In the genomic region with DNA sequence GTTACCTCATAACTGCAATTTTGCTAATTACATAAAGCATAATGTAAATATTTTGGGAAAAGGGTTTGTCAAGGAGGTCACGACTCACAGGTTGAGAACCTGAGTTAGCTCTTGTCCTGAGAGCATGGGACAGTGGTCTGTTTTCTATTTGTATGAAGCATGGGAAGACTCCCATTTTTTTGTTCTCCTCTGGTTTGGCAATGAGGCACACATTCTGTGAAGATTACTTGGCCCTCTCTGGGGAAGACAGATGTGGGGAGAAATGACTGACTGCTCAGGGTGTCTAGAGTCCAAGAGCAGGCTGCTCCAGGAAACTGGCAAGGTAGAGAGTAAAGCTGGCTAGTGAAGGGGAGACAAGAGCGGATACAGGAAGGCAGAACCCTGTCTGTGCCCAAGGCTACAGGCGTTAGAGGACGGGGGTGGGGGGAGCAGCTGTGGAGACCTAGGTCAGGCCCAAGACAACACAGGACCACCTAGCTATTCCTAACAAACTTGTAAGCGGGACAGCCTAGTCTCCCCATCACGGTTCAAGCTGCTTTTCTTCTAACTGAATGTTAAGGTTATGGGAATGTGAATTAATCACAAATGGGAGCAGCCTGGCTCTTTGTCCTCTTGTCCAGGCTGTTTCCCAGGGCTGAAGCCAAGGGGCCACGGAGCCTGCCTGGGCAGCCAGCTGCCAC, we compare ENCODE assay signal across 10 mouse cellular contexts. TPM values are rescaled to one million over a fixed set of nuclear protein-coding genes. Genes with fewer than 3 reads are reported as not detected.
A peak's percentile ranks its signal among the peaks of the same experiment; 100 is the strongest.
DNase-seq lines count a peak whose midpoint lies in the region; ATAC-seq and TF ChIP-seq lines count a peak whose summit lies in the region.
"Had no signal": no experiment of that assay in that cellular context is flagged by ENCODE, and none has a peak within 500 bp of the region (broad histone marks: within the 10 kb centered on the region; RNA-seq: fewer than 3 reads in every experiment).

No protein-coding gene starts in this region.

- WGBS in hindbrain, embryonic 11.5 days, result 48% methylated on average over 7 of the region's 7 CpGs
- 36% methylated on average over 7 of the region's 7 CpGs for WGBS in midbrain, embryonic 16.5 days
- WGBS in liver, embryonic 11.5 days, result 85% methylated on average over 7 of the region's 7 CpGs

- no peak for TF ChIP-seq EP300 in ES-Bruce4 (IDR thresholded peaks at IDR 0.05; ENCODE audit: insufficient read depth, low read depth, low read length)

- TF ChIP-seq POLR2A in ES-Bruce4 (IDR thresholded peaks at IDR 0.05; ENCODE audit: insufficient read depth, low read length), result no peak

- no peak for TF ChIP-seq CTCF in ES-Bruce4 (IDR thresholded peaks at IDR 0.05; ENCODE audit: low read depth, low read length)

- H3K9ac ChIP-seq in ES-Bruce4 (ENCODE audit: low read depth, poor library complexity, severe bottlenecking), result no peak overlapping the region
- H3K9ac ChIP-seq in hindbrain, embryonic 11.5 days (ENCODE audit: low read depth, low read length), result peak overlapping the region; percentile 38; the same call in 1 of the 2 replicates
- H3K9ac ChIP-seq in midbrain, embryonic 16.5 days (ENCODE audit: low read depth, low read length), result no peak overlapping the region
- H3K9ac ChIP-seq in liver, embryonic 11.5 days (ENCODE audit: low read depth, low read length), result no peak overlapping the region

- H3K4me3 ChIP-seq in ES-Bruce4 (ENCODE audit: low read depth, low read length), result no peak overlapping the region
- H3K4me3 ChIP-seq in hindbrain, embryonic 11.5 days (ENCODE audit: low read depth, low read length), result no peak overlapping the region
- no peak overlapping the region for H3K4me3 ChIP-seq in midbrain, embryonic 16.5 days (ENCODE audit: low read depth, low read length)
- H3K4me3 ChIP-seq in liver, embryonic 11.5 days (ENCODE audit: low read depth, low read length), result no peak overlapping the region

- peaks cover 42% of the 10 kb centered on the region for H3K36me3 ChIP-seq in ES-Bruce4 (ENCODE audit: control insufficient read depth, insufficient read depth, low read length, poor library complexity, severe bottlenecking)
- H3K36me3 ChIP-seq in hindbrain, embryonic 11.5 days (ENCODE audit: control insufficient read depth, insufficient read depth, low read length), result peaks cover 19% of the 10 kb centered on the region
- peaks cover 30% of the 10 kb centered on the region for H3K36me3 ChIP-seq in midbrain, embryonic 16.5 days (ENCODE audit: control insufficient read depth, insufficient read depth, low read length)
- H3K36me3 ChIP-seq in liver, embryonic 11.5 days (ENCODE audit: control insufficient read depth, insufficient read depth, low read length), result peaks cover 32% of the 10 kb centered on the region

- peak; percentile 25 for DNase-seq in embryo, embryonic 11 days
- no peak for DNase-seq in hindbrain, embryonic 11.5 days (ENCODE audit: low spot score)
- DNase-seq in liver, embryonic 11.5 days (ENCODE audit: low spot score), result no peak
- no peak for DNase-seq in spleen, postnatal 4 days (ENCODE audit: low spot score in 2 of 2)
- DNase-seq in testis, postnatal 14 days (ENCODE audit: low spot score), result no peak
- DNase-seq: gastrocnemius, postnatal 10 days; kidney, adult 18-20 months had no signal

- peak overlapping the region; percentile 23; the same call in 1 of the 2 replicates for H3K27ac ChIP-seq in ES-Bruce4 (ENCODE audit: insufficient read depth, low read length)
- H3K27ac ChIP-seq in hindbrain, embryonic 11.5 days (ENCODE audit: low read depth, low read length), result peak overlapping the region; percentile 86
- H3K27ac ChIP-seq in midbrain, embryonic 16.5 days (ENCODE audit: low read length), result 0 out of 2 replicates have a peak overlapping the region, but pooled peaks have one; percentile 5
- H3K27ac ChIP-seq in liver, embryonic 11.5 days (ENCODE audit: low read depth, low read length), result no peak overlapping the region

- peak; percentile 63 for ATAC-seq in hindbrain, embryonic 11.5 days (ENCODE audit: low FRiP score)
- no peak for ATAC-seq in midbrain, embryonic 16.5 days
- no peak for ATAC-seq in liver, embryonic 11.5 days (replicated peaks; ENCODE audit: low FRiP score)

- peaks cover 1% of the 10 kb centered on the region for H3K4me1 ChIP-seq in ES-Bruce4 (ENCODE audit: control insufficient read depth, insufficient read depth, low read length)
- H3K4me1 ChIP-seq in hindbrain, embryonic 11.5 days (replicated peaks; ENCODE audit: control insufficient read depth, insufficient read depth, low read length), result peaks cover 30% of the 10 kb centered on the region
- H3K4me1 ChIP-seq in midbrain, embryonic 16.5 days (ENCODE audit: control insufficient read depth, insufficient read depth, low read length), result peaks cover 18% of the 10 kb centered on the region
- peaks cover 4% of the 10 kb centered on the region; the same call in 1 of the 2 replicates for H3K4me1 ChIP-seq in liver, embryonic 11.5 days (replicated peaks; ENCODE audit: control insufficient read depth, insufficient read depth, low read length)

- H3K4me2 ChIP-seq in hindbrain, embryonic 11.5 days (replicated peaks; ENCODE audit: low read depth, low read length), result no peak overlapping the region
- H3K4me2 ChIP-seq in midbrain, embryonic 16.5 days (ENCODE audit: low read length), result no peak overlapping the region
- no peak overlapping the region for H3K4me2 ChIP-seq in liver, embryonic 11.5 days

- H3K27me3 ChIP-seq in ES-Bruce4 (ENCODE audit: control insufficient read depth, insufficient read depth, low read length, poor library complexity, severe bottlenecking), result no peaks in the 10 kb centered on the region
- no peaks in the 10 kb centered on the region for H3K27me3 ChIP-seq in hindbrain, embryonic 11.5 days (ENCODE audit: control insufficient read depth, insufficient read depth, low read length)
- H3K27me3 ChIP-seq in midbrain, embryonic 16.5 days (ENCODE audit: control insufficient read depth, insufficient read depth, low read depth, low read length), result no peaks in the 10 kb centered on the region
- H3K27me3 ChIP-seq in liver, embryonic 11.5 days (replicated peaks; ENCODE audit: control insufficient read depth, insufficient read depth, low read length), result no peaks in the 10 kb centered on the region
- H3K27me3 ChIP-seq: CH12.LX had no signal

- no peaks in the 10 kb centered on the region for H3K9me3 ChIP-seq in ES-Bruce4 (replicated peaks; ENCODE audit: control insufficient read depth, insufficient read depth, low read length, poor library complexity, severe bottlenecking)
- H3K9me3 ChIP-seq in hindbrain, embryonic 11.5 days (ENCODE audit: control insufficient read depth, low read length), result no peaks in the 10 kb centered on the region
- no peaks in the 10 kb centered on the region for H3K9me3 ChIP-seq in midbrain, embryonic 16.5 days (replicated peaks; ENCODE audit: control insufficient read depth, low read length, poor library complexity, severe bottlenecking)
- H3K9me3 ChIP-seq in liver, embryonic 11.5 days (ENCODE audit: control insufficient read depth, low read length), result no peaks in the 10 kb centered on the region

RNA-seq across cellular contexts. Expression of a gene that starts 9.7 kb away (rescaled TPM):
- polyA plus RNA-seq in ES-Bruce4 (2011; ENCODE audit: insufficient read depth, insufficient read length, low read depth, missing spikeins), result 7.1 and 8.9 TPM in 2 replicates
- 76.7 and 101 TPM in 2 replicates for polyA plus RNA-seq in hindbrain, embryonic 11.5 days (2014; fragmentation: Nextera tagmentation; extraction: Ambion mirVana)
- 27.9 and 33.2 TPM in 2 replicates for polyA plus RNA-seq in midbrain, embryonic 16.5 days (2015; fragmentation: Nextera tagmentation; extraction: Ambion mirVana)
- polyA plus RNA-seq in liver, embryonic 11.5 days (2014; fragmentation: Nextera tagmentation; extraction: Ambion mirVana), result 2.4 and 2.5 TPM in 2 replicates

RNA-seq across cellular contexts. Expression of a gene that starts 19.9 kb away (rescaled TPM):
- 258 and 273 TPM in 2 replicates for polyA plus RNA-seq in ES-Bruce4 (2011; ENCODE audit: insufficient read depth, insufficient read length, low read depth, missing spikeins)
- 181 and 206 TPM in 2 replicates for polyA plus RNA-seq in hindbrain, embryonic 11.5 days (2014; fragmentation: Nextera tagmentation; extraction: Ambion mirVana)
- polyA plus RNA-seq in midbrain, embryonic 16.5 days (2015; fragmentation: Nextera tagmentation; extraction: Ambion mirVana), result 217 and 220 TPM in 2 replicates
- 194 and 199 TPM in 2 replicates for polyA plus RNA-seq in liver, embryonic 11.5 days (2014; fragmentation: Nextera tagmentation; extraction: Ambion mirVana)

RNA-seq across cellular contexts. Expression of a gene that starts 41.4 kb away (rescaled TPM):
- 255 and 272 TPM in 2 replicates for polyA plus RNA-seq in ES-Bruce4 (2011; ENCODE audit: insufficient read depth, insufficient read length, low read depth, missing spikeins)
- 48.7 and 53.5 TPM in 2 replicates for polyA plus RNA-seq in hindbrain, embryonic 11.5 days (2014; fragmentation: Nextera tagmentation; extraction: Ambion mirVana)
- 3.9 and 5.2 TPM in 2 replicates for polyA plus RNA-seq in midbrain, embryonic 16.5 days (2015; fragmentation: Nextera tagmentation; extraction: Ambion mirVana)
- polyA plus RNA-seq in liver, embryonic 11.5 days (2014; fragmentation: Nextera tagmentation; extraction: Ambion mirVana), result 33.2 and 34.0 TPM in 2 replicates
